Mouse (Mus musculus): ENCODE data around the gene Gm3667.
"Not testable (repeated sequence)": the region's sequence is repeated elsewhere in the genome, so short reads cannot be mapped to it uniquely, and the experiment has no call there.

Gene Gm3667

DNA sequence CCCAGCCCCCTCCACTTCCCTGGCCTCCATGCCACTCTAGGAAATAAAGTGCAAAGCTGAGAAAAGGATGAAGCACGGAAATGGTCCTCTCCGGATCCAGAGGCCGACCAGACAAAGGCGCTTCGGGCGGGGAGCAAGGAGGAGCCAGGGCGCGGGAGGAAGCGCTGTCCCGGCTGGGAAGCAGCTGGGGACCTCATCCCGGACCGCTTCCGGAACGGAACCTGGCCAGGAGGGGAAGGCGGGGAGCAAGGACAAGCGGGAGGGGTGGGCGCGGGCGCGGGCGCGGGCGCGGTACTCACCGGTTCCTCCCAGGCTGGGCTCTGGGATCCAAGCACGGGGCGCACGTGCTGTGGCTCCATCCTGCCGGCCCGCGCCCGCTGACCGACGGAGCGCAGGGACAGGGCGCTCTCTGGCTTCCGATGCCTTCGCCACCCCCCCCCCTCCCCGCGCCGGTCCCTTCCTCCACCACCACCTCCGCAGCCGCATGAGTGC lies at the start of gene Gm3667:
Gm3667 (minus strand) TSS at position 442 of the 492 bp plus-strand sequence.
- peak; percentile 26 for DNase-seq (ENCODE audit: low read depth, low spot score)

DNA sequence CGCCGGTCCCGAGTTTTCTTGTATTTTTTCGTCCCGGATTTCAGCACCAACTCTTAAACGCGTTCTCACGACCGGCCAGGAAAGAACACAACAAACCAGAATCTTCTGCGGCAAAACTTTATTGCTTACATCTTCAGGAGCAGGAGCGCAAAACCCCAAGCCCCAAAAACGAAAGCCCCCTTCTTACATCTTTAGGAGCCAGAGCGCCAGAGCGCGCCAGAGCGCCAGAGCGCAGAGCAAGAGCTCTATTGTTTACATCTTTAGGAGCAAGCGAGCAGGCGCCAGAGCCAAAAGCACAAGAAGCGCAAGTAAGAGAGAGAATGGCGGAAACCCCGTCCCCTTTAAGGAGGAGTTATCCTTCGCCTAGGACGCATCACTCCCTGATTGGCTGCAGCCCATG lies 10.1 kb upstream of the Gm3667 start:
- DNase-seq (ENCODE audit: low read depth, low spot score): not testable (repeated sequence)

GRCm38 (mm10) chr14:6888811-6889210 lies 951 bp downstream of the Gm3667 start:
- DNase-seq (ENCODE audit: low read depth, low spot score): not testable (repeated sequence)

- DNase-seq (ENCODE audit: low read depth, low spot score): not testable (repeated sequence)
These were observed 49.6 kb downstream of the Gm3667 start, which contains the start of gene Gm3642 for GRCm38 (mm10) chr14:6840211-6840610. Gm3642 (minus strand) TSS chr14:6840311.

DNA sequence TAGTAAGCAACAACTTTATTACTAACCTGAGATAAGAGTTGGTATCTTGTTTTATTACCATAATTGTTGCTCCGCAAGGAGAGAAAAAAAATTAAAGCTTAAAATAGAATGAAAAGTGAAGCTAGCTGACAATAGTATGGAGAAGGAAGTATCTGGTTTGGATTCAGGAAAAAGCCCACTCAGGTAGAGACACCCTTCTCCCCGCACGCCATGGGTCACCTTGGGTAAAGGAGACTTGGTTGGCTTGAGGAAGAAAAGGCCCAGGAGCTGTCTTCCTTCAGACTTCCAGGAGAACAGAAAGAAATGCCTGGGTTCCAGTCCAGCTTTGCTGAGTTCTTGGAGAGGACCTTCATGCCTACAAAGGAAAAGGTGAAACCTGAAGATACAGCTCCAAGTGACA lies 66.5 kb downstream of the Gm3667 start:
- not testable (repeated sequence) for DNase-seq (ENCODE audit: low read depth, low spot score)

All from CD4-positive, CD25-positive, alpha-beta regulatory T cell, adult 2 months (primary cell).